ENCODE assay signal across 14 mouse cellular contexts in the genomic region with DNA sequence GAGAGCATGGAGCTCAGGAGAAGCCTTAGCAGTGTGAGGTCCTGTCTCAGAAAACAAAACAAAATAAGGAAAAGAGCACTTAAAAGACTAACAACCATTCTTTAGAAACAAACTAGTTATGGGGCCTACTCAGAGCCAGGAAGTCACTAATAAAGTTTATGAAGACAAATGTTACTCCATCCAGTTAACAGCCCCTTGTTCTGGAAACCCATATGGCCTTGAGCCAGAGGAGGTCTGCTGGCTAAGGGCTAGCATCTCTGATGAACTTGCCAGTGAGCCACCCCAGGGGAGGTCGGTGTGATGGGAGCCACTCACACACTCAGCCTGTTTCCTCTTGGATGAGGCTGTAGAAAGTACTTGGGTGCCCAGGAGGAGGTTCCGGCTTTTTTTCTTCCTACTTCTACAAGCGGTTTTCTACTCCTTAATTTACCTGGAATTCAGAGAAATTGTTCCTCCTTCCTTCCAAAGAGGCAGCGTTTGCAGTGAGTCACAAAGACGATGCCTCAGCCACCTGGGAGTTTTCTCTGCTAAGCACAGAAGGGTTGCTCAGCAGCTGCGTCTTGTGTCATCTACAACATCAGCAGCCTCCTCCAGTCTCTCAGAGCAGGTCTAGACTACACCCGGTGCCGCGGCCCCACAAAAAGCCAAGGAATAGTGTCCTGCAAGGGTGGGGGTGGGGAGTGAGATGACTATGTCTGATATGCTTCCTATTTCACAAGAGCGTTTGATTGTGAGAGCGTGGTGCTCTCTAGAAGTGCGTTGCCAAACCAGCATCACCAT. TPM values are rescaled to one million over a fixed set of nuclear protein-coding genes. Genes with fewer than 3 reads are reported as not detected.
DNase-seq lines count a peak whose midpoint lies in the region; ATAC-seq lines count a peak whose summit lies in the region.
"Had no signal": no experiment of that assay in that cellular context is flagged by ENCODE, and none has a peak within 500 bp of the region (broad histone marks: within the 10 kb centered on the region; RNA-seq: fewer than 3 reads in every experiment).

No protein-coding gene starts in this region.

- 0 out of 2 replicates have a peak overlapping the region, but pooled peaks have one; percentile 12 for H3K4me2 ChIP-seq in kidney, embryonic 15.5 days
- H3K4me2 ChIP-seq in limb, embryonic 11.5 days (ENCODE audit: low read depth, severe bottlenecking), result no peak overlapping the region
- H3K4me2 ChIP-seq: liver, embryonic 15.5 days had no signal

- no peak overlapping the region for H3K4me3 ChIP-seq in kidney, embryonic 15.5 days (replicated peaks)
- no peak overlapping the region for H3K4me3 ChIP-seq in limb, embryonic 11.5 days (ENCODE audit: low read depth, low read length)
- H3K4me3 ChIP-seq: forebrain, embryonic 10.5 days; liver, embryonic 15.5 days had no signal

- ATAC-seq in kidney, embryonic 15.5 days (replicated peaks; ENCODE audit: low FRiP score), result no peak
- ATAC-seq in limb, embryonic 11.5 days (ENCODE audit: insufficient number of reproducible peaks, low FRiP score, low TSS enrichment, low read depth), result peak; percentile 69; the same call in 1 of the 2 replicates

- H3K27me3 ChIP-seq in kidney, embryonic 15.5 days, result no peaks in the 10 kb centered on the region
- H3K27me3 ChIP-seq in limb, embryonic 11.5 days (ENCODE audit: control insufficient read depth, insufficient read depth, low read length), result no peaks in the 10 kb centered on the region
- H3K27me3 ChIP-seq: liver, embryonic 15.5 days had no signal

- H3K9ac ChIP-seq in kidney, embryonic 15.5 days, result no peak overlapping the region
- no peak overlapping the region for H3K9ac ChIP-seq in limb, embryonic 11.5 days (ENCODE audit: low read length)
- H3K9ac ChIP-seq: liver, embryonic 15.5 days had no signal

- H3K4me1 ChIP-seq in kidney, embryonic 15.5 days, result peaks cover 49% of the 10 kb centered on the region
- H3K4me1 ChIP-seq in limb, embryonic 11.5 days (ENCODE audit: control insufficient read depth, insufficient read depth, low read length), result peaks cover 21% of the 10 kb centered on the region

- H3K9me3 ChIP-seq in kidney, embryonic 15.5 days (replicated peaks), result no peaks in the 10 kb centered on the region
- H3K9me3 ChIP-seq in limb, embryonic 11.5 days (ENCODE audit: control insufficient read depth, low read length), result no peaks in the 10 kb centered on the region
- H3K9me3 ChIP-seq: forebrain, embryonic 10.5 days; liver, embryonic 15.5 days had no signal

- peak overlapping the region; percentile 54 for H3K27ac ChIP-seq in kidney, embryonic 15.5 days
- H3K27ac ChIP-seq in limb, embryonic 11.5 days (replicated peaks; ENCODE audit: low read depth, low read length), result peak overlapping the region; percentile 60
- H3K27ac ChIP-seq: forebrain, embryonic 10.5 days; liver, embryonic 15.5 days had no signal

- H3K36me3 ChIP-seq in kidney, embryonic 15.5 days, result no peaks in the 10 kb centered on the region
- no peaks in the 10 kb centered on the region for H3K36me3 ChIP-seq in limb, embryonic 11.5 days (ENCODE audit: control insufficient read depth, insufficient read depth, low read length)
- H3K36me3 ChIP-seq: forebrain, embryonic 10.5 days; liver, embryonic 15.5 days had no signal

- DNase-seq in kidney, postnatal 14 days, result no peak
- DNase-seq in ES-CJ7 (ENCODE audit: low read depth, low spot score), result peak; percentile 65
- DNase-seq in brain, adult 2 months (ENCODE audit: low read depth, low spot score), result peak; percentile 76
- no peak for DNase-seq in limb, embryonic 11.5 days (ENCODE audit: low spot score)
- no peak for DNase-seq in adrenal gland, adult 2 months
- no peak for DNase-seq in layer of hippocampus, adult 18-20 months (ENCODE audit: low spot score in 2 of 2)
- DNase-seq in left cerebral cortex, adult 18-20 months (ENCODE audit: low spot score in 2 of 2), result no peak
- DNase-seq: adrenal gland, postnatal 14 days; cerebellum, postnatal 14 days; heart, postnatal 36 days; thymus, adult 2 months had no signal

- WGBS in kidney, embryonic 15.5 days, result 45% methylated on average over 12 of the region's 12 CpGs
- 35% methylated on average over 12 of the region's 12 CpGs for WGBS in limb, embryonic 11.5 days

RNA-seq across cellular contexts. Expression of gene Gnpnat1, which starts 38.3 kb away (rescaled TPM):
- polyA plus RNA-seq in kidney, embryonic 15.5 days (2015; fragmentation: Nextera tagmentation; extraction: Ambion mirVana), result 55.6 and 60.2 TPM in 2 replicates
- 54.7 and 58.3 TPM in 2 replicates for polyA plus RNA-seq in limb, embryonic 11.5 days (2014; fragmentation: Nextera tagmentation; extraction: Ambion mirVana)
- 10 to 100 TPM; 27.0 to 29.4 TPM for total RNA-seq in adrenal gland, adult 2 months (2021)
- 1.3 and 1.8 TPM in 2 replicates for polyA plus RNA-seq in adrenal gland, adult 2 months (2012; rRNA removed)
- total RNA-seq in layer of hippocampus, adult 18-20 months (2021), result 10 to 100 TPM; 14.4 to 16.7 TPM
- total RNA-seq in left cerebral cortex, adult 18-20 months (2021), result 10 to 100 TPM; 19.1 to 21.1 TPM

Comparison
In these comparisons a context has a peak if more than half of its experiments do, and no peak if none do; other contexts are left out.
1. DNase-seq: peak in ES-CJ7 (single experiment) and brain, adult 2 months (single experiment); none in kidney, postnatal 14 days (single experiment), limb, embryonic 11.5 days (single experiment), adrenal gland, adult 2 months (single experiment), layer of hippocampus, adult 18-20 months (0 of 2) and left cerebral cortex, adult 18-20 months (0 of 2).